Mouse (Mus musculus): ENCODE data around the gene Hcn2.
A peak's percentile ranks its signal among the peaks of the same experiment; 100 is the strongest.
"Not testable (repeated sequence)": the region's sequence is repeated elsewhere in the genome, so short reads cannot be mapped to it uniquely, and the experiment has no call there.

The Hcn2 gene

DNA sequence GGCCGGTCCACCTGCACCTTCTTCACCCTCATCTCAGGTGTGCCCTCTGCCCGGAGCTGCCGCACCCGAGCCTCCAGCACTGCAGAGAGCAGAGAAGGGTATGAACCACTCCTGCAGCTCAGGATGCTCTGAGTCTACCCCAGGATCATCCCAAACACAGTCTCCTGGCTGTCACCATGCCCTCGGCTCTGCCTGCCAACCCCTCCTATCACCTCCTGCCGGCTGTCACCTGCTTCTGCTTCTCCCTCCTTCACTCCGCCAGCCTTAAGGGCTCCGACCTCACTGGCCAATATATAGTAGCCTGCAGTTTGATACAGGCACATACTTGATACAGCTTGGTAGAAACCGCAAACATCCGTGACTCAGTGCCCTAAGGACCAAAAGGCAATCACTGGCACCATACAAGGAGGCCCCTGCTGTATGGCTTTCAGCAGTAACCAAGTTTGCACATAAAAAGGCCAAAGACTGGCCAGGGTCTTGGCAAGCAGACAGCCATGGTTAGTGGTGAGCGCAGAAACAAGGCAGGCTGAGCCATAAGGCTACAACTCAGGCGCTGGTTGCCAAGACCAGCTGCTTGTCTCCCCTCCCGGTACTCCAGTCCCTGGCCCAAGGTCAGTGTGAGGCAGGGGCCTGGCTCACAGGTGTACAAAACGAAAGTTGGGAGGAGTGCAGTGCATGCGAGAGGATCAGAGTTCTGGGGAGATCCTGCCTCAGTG, 27.4 kb downstream of the Hcn2 start:
- peak; percentile 76 for DNase-seq (ENCODE audit: low read depth, low spot score)

DNA sequence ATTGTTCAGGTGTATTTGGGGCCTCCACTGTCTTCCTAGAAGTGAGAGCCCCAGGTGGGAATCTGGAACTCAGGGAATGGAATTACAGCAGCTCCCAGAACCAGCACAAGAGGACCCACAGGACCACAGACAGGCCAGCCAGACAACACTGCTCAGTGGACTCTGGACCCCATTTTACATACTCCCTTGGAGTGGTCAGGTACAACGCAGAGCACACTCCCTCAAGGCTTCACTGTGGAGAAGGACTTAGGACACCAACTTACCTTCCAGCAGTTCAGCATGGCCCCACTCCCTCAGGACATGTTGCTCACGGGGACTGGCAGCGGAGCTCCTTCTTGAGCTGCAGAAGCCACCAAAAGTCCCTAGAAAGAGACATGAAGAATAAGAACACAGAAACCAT, 29.0 kb downstream of the Hcn2 start:
- no peak for DNase-seq (ENCODE audit: low read depth, low spot score)

DNA sequence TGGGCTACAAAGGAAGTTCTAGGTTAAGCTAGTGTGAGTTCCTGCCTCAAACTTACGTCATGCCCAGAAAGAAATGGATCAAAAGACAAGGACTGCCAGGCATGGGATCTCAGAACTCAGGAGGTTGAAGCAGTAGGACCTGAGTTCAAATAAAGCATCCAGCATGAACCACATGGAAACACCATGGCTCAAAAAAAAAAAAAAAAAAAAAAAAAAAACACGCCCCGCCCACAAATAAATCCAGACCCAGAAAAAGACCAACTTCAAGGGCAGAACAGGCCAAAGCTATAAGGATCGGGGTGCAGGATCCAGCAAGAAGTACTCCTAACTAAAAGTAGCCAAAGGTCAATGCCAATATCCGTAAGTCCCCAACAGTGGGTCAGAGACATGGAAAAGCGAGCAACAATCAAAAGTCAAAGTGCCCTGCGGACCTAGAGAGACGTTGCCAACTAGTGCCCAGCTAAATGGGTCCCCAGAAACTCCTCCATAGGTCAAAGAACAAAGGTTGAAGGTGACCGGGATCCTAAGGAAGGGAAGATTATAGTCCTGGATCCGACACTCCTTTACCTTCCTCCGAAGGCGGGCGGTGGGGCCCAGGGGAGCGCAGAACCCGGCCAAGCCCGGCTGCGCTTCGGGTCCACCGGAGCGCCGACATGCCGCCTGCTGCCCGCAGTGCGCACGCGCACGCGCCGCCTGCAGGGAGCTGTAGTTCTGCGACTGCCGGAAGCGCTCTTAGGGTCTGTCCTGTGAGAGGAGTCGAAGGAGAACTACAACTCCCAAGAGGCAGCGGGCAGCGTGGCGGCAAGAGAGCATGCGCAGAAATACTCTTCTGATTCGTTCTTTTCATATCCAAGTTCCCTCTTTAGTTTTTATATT, 29.7 kb downstream of the Hcn2 start, which contains the start of gene Polrmt:
Gene Polrmt (minus strand): TSS at position 684 of the 876 bp plus-strand sequence.
- DNase-seq (ENCODE audit: low read depth, low spot score), result peak; percentile 99

DNA sequence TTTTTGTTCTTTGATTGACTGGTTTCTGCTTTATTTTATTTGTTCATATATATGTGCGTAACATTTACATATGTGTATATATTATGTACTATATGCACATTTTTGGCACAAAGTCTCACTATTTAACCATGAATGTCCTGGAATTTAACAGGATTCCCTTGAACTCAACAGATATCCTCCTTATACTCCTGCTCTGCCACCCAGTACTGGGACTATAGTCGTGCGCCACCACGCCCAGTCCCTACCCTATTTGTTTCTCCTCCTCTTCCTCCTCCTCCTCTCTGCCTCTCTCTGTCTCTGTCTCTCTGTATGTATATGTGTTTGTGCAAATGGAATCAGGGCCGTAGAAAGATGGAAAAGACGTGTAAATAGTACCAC, 30.3 kb downstream of the Hcn2 start:
- no peak for DNase-seq (ENCODE audit: low read depth, low spot score)

DNA sequence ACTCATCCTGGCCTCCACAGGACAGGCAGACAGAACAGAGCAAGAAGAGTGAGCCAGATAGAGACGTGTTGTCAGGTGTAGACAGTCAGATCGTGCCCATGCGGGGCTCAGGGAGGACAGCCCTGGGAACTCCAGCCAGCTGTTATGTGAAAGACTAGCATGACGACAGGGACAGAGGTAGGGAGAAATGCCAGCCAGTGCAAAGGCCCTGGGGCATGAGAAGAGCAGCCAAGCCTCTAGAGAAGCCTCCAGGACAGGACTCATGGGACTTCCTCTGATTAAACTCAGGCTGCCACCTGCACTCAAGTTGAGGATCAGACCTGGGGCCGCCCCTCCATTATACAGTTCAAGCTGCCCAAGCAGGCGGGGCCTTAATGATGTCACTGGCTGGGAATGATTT, 32.1 kb downstream of the Hcn2 start:
- no peak for DNase-seq (ENCODE audit: low read depth, low spot score)

DNA sequence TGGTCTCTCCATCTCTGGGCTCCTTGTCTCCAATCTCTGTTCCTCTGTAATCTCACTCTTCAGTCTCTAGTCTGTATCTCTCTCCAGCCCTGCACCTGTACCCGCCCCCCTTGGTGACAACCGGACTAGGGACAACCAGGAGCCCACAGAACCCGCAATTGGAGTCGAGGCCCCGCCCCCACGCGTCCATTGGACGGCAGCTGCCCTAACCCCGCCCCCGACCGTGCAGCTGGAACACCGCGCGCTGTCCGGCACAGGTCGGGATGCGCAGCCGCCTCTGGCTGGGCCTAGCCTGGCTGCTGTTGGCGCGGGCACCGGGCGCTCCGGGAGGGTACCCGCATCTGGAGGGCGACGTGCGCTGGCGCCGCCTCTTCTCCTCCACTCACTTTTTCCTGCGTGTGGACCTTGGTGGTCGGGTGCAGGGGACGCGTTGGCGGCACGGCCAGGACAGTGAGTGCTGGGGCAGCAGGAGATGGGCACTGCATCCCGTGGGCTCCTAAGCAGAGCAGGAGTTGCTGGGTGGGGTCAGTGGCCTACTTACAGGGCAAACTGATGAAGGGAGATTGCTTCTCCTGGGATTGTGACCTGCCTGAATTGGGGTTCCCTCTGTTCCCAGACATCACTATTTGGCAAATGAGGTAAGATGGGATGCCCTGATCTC, 38.6 kb downstream of the Hcn2 start, which contains the start of gene Fgf22:
Gene Fgf22 (plus strand): TSS at position 221 of the 661 bp plus-strand sequence.
- peak; percentile 89 for DNase-seq (ENCODE audit: low read depth, low spot score)

DNA sequence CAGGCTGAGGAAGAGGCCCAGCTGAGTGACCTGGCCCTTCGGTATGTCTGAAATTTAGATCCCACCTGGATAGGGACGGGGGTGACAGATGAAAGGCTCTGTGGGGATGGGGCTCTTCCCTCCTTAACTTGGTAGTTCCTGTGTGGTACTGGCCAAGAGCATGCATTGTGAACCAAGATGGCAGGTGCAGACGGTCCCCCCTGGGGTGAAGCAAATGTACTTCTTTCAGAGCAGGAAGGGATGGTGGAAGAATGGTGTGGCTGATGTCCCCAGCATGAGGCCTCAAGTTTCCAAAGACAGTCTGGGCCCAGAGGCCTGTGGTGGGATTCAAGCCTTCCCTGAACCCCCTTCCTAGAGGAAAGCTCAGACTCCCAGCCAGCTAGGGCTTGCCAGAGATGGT, 39.4 kb downstream of the Hcn2 start:
- DNase-seq (ENCODE audit: low read depth, low spot score), result no peak

DNA sequence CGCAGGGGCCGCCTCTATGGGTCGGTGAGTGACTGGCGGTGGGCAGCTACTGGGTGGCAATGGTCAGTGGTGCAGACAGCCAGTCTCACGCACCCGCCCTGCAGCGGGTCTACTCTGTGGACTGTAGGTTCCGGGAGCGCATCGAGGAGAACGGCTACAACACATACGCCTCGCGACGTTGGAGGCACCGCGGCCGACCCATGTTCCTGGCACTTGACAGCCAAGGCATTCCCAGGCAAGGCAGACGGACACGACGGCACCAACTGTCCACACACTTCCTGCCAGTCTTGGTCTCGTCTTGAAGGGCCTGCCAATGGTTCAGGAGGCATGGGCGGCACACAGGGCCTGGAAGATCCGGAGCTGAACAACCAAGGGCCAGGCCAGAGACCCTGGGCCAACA, 40.2 kb downstream of the Hcn2 start:
- no peak for DNase-seq (ENCODE audit: low read depth, low spot score)

DNA sequence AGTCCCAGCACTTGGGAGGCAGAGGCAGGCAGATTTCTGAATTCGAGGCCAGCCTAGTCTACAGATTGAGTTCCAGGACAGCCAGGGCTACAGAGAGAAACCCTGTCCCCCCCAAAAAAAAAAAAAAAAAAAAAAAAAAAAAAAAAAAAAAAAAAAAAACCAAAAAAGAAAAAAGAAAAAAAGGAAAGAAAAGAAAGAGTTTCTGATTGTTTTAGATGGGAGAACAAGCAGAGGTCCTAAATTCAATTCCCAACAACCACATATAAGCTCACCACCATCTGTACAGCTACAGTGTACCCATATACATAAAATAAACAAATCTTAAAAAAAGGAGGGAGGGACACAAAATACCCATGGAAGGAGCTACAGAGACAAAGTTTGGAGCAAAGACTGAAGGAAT, 43.2 kb downstream of the Hcn2 start:
- not testable (repeated sequence) for DNase-seq (ENCODE audit: low read depth, low spot score)

DNA sequence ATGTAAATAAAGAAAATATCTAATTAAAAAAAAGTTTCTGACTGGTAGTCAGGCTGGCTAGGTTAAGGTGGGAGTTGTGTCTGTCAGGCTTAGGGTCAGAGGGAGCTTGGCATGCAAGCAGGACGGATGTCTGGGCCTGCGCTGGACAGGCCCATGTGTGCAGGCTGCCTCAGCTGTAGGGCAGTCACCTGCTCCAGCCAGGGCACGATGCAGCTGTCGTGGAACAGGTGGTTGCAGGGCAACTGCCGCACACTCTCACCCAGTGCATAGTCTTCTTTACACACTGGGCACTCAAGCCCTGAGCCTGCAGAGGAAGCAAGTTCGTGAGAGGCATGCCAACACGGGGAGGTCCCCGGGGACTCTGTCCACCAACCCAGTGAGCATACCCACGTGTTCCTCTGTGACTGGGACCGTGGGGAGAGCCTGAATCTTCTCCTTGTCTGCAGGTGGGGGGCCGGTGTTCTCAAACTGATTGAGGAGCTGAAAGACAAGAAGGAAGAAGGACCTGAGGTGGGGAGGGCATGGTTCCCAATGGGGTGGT, 44.2 kb downstream of the Hcn2 start:
- DNase-seq (ENCODE audit: low read depth, low spot score), result no peak

DNA sequence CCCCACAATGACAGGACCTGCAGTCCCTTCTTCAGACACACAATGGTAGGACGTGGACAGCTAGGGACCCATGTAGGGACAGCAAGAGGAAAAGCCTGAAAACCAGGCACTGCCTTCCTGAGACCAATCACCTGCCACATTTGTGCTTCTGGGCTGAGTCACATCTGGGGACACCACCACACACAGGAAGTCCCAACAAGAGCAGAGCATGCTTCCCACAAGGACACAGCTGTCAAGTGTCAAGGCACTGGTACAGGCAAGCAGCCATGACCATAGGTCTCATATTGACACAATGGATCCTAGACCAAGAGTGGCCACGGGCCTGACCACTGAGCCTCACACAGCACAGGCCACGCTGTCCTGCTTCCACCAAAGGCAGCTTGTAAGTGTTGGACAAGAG, 46.4 kb downstream of the Hcn2 start:
- no peak for DNase-seq (ENCODE audit: low read depth, low spot score)

DNA sequence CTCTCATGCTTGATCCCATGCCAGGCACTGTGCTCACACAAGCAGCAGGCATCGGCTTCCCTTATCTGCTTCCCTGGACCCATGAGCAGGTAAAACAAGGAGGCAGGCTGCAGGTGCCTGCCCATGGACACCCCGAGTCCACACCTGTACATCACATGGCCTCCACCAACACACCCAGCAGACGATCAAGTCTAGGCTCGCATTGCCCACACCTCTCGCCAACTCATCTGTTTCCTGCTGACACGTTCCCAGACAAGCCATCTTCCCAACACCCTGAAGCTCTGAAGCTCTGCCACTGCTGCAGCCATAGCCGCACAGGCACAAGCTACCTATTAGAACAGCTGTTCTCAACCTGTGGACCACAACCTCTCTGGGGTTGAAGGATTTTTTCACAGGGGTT, 47.8 kb downstream of the Hcn2 start:
- DNase-seq (ENCODE audit: low read depth, low spot score), result no peak

DNA sequence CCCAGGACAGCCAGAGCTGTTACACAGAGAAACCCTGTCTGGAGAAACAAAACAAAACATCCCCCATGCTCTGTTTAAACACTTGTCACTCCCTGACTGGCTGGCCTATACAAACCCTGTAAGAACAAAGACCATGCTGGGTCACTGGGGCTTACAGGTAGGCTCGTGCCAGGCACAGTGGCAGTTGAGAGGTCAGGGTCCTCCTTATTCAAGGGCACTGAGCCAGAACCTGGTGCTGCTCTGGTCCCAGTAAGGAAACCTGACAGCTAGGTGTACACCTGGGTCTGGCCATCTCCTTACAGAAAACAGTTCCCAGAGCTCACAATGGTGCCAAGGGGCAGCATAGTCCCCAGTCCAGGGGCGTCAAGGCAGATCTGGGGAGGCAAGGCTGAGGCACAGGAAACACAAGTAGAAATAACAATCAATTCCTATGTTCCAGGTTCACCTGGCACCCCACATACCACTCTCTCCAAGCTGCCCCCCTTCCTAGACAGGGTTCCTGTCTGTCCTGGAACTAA, 48.9 kb downstream of the Hcn2 start:
- DNase-seq (ENCODE audit: low read depth, low spot score), result no peak

DNA sequence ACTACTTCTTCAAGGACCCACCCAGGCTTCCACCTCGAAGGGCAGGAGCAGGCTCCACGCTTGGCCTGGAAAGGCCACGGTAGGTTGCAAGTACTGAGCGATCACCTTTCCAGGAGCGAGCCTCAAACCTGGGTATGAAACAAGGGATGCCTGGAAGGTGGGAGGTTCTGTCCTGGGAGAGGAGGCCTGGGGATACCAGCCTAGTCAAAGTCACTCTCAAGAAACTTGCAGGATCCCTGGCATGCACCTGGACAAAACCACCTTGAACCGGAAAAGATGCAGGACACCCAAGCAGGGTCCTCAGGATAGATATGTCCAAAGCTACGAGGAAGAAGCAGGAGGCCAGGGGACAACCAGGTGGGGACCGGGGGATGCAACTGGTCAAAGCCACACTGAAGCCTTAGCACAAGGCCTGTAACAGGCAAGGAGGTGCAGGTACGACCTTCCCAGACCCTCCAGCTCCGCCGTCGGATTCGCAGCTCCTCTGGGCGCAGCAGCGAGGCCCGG, 49.6 kb downstream of the Hcn2 start:
- no peak for DNase-seq (ENCODE audit: low read depth, low spot score)

DNA sequence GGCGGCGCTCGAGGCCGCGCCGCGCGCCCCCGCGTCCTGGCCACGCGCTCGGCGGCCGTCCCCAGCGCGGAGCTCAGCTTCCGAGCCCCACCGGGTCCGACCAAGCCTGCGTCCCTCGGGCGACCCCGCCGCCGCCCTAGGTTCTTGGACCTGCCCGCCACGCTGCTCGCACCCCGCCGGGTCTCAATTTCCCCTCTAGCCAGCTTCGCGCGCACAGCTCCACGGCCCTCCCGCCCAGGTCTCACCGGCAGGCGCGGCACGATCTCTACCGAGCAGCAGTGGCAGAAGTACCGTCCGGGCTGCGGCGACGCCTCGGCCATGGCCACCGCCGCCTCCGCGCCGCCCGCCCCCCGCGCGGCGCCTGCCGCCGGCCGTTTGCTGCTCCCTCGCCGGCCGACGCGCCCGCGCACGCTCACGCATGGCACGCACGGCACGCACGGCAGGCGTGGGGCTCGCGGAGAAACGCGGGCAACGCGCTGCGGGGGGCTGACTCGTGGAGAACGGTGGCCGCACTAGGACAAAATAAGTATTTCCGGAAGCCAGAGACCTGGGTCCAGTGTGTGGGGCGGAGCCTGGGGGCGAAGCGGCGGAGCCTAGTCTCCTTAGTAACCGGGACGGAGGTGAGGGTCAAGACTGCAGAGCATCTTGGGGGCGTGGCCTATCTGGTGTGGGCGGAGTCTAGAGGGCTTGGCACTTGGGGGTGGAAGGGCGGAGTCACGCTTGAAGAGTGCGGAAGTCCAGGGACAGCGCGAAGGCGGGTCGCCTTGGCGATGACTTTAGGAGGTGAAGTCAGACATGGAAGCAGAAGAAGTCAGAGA, 50.3 kb downstream of the Hcn2 start, which contains the start of gene Rnf126:
Gene Rnf126 (minus strand): TSS at position 445 of the 818 bp plus-strand sequence.
- peak; percentile 99 for DNase-seq (ENCODE audit: low read depth, low spot score)

DNA sequence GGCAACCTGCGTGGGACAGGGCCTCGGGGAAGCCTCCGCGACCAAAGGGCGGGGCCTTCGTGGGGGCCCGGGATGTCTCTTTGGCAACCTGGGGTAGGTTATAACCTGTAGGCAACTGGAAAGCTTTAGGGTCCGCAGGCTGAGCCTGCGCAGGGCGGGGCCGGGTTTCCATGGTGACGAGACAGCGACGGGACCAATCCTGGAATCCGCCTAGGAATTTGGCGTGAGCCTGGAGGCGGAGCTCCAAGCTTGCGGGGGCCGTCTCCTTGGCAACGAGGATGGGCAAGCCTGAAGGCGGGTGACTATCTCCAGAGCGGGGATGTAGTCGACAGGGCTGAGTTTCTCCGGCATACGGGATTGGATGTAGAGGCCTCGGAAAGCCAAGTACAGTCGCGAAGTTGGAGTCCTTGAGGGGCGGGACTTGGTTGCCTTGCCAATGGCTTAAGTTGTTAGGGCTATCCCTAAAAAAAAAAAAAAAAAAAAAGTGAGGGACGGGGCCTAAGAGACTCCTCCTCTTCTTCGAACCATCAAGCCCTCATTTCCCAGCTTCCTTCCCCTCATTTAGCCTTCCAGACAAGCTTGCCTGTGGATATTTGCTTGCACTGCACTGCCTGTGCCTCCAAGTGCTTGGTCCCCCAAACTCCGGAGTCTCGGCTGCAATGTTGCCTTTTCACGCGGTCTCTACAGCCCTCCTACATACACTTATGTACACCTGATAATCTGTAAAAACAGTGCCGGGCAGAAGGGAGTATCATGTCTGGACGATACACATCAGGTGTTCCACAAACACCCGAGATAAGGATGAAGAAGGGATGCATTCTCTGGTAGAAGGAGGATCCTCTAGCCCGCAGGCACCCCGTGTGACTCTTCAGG, 51.2 kb downstream of the Hcn2 start:
- DNase-seq (ENCODE audit: low read depth, low spot score), result peak; percentile 99

DNA sequence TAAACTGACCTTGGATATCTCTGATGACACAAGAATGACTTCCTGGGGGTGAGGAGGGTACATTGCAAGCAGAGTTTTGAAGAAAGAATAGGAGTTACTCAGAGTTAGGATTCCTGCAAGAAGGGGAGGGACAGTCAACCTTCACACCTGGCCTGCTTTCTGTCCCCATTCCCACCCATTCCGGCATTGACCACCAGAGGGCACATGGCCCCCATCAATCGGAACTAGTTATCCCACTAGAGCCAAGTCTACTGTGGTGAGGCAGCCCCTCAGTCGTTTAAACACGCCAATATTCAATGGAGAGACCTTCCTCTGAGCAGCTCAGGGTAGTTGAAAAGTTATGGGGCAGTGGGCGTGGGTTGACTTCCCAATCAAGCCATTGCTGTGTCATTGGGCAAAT, 52.0 kb downstream of the Hcn2 start:
- DNase-seq (ENCODE audit: low read depth, low spot score), result peak; percentile 85

DNA sequence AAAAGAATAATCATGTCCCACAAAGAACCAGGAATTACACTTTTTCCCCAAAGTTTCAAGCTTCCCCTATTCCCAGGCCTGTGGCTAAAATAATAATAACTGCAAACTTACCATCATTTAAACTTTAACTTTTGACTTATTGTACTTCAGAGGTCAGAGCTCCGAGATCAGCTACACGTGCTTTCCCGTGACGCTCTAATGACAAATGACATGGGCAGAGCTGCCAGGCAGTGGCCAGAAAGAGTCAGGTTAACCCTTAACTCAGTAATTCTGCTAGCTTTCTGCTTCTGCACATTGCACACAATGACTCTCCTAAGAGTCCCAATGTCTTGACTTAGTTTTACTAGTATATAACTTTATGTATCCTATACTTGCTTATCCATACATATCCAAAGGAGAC, 52.9 kb downstream of the Hcn2 start:
- DNase-seq (ENCODE audit: low read depth, low spot score), result no peak

DNA sequence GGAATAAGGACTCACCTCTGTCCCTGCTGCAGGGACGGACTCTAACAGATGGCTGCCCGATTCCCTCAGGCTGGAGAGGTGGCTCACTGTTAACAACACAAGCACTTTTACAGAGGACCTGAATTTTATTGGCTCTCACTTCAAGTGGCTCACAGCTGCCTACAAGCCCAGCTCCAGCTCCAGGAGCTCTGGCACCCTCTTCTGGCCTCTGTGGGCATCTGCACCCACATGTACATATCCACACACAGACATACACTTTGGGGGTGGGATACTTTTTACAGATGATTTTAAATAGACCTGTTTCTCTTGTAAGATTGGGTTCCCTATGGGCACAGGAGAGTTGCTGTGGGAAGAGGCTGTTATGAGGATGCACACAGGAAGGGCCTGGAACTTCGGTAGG, 55.9 kb downstream of the Hcn2 start:
- no peak for DNase-seq (ENCODE audit: low read depth, low spot score)

DNA sequence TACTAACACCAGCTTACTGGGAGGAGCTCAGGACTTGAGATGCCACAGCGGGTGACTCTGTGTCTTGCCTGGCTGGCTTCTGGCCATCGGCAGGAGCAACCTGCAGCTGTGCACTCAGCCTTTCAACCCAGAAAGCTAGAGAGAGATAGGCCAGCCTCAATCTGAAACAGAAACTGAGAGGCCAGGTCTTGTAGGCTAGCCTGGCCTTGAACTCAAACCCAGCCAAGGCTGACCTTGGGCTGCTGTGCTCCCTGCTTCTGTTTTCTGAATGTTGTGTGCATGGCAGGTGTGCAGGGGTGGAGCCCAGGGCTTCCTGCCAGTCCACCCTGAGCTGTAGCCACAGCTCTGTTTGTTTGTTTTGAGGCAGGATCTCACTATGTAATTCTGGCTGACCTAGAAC, 56.8 kb downstream of the Hcn2 start:
- DNase-seq (ENCODE audit: low read depth, low spot score), result no peak

Data from brain, adult 2 months (tissue).